Mouse (Mus musculus) midbrain, embryonic 12.5 days (tissue): ENCODE data around the gene Plin2. TPM values are rescaled to one million over a fixed set of nuclear protein-coding genes. Genes with fewer than 3 reads are reported as not detected.

Experiments
- ATAC-seq: fragments of 200-750 bp; cut with Nextera tagmentation; 2 replicates; pipeline ENCODE4 v1.8.0; 2017; ENCODE audit warnings: low read depth, moderate TSS enrichment, moderate library complexity; ENCODE audit not compliant: low FRiP score
- H3K27ac ChIP-seq: fragments of 300-500 bp; sonication (generic); replicated peaks from 2 replicates; pipeline ENCODE4 v1.5.1; 2016; ENCODE audit warnings: mild to moderate bottlenecking
- H3K27me3 ChIP-seq: fragments of 300-500 bp; sonication (generic); 2 replicates; pipeline ENCODE4 v1.6.1; 2016; ENCODE audit warnings: mild to moderate bottlenecking
- H3K36me3 ChIP-seq: fragments of 300-500 bp; sonication (generic); 2 replicates; pipeline ENCODE4 v1.6.1; 2016
- H3K4me1 ChIP-seq: fragments of 300-500 bp; sonication (generic); 2 replicates; pipeline ENCODE4 v1.6.1; 2016
- H3K4me2 ChIP-seq: fragments of 300-500 bp; sonication (generic); replicated peaks from 2 replicates; pipeline ENCODE4 v1.6.1; 2016; ENCODE audit warnings: mild to moderate bottlenecking, moderate library complexity
- H3K4me3 ChIP-seq: fragments of 300-500 bp; sonication (generic); 2 replicates; pipeline ENCODE4 v1.5.1; 2016; ENCODE audit warnings: mild to moderate bottlenecking
- H3K9ac ChIP-seq: fragments of 300-500 bp; sonication (generic); replicated peaks from 2 replicates; pipeline ENCODE4 v1.6.1; 2016; ENCODE audit warnings: mild to moderate bottlenecking, moderate library complexity
- H3K9me3 ChIP-seq: fragments of 300-500 bp; sonication (generic); 2 replicates; pipeline ENCODE4 v1.6.1; 2016; ENCODE audit warnings: mild to moderate bottlenecking
- WGBS: fragments of 180-500 bp; shearing (Covaris S2); methylation state at CpG from one replicate; pipeline ENCODE4 v1.1.7; 2016; 5-methylcytosine and 5-hydroxymethylcytosine counted together
- polyA plus RNA-seq: library from polyadenylated mRNA; unstranded; fragments of >200 nt; fragmentation: Nextera tagmentation; extraction: Ambion mirVana; gene quantifications from 2 replicates; pipeline ENCODE4 v1.2.1, GENCODE M21; 2016

Plin2 gene
- polyA plus RNA-seq, 1 experiment from 2014 or later, result 54.7 TPM

- Histone ChIP-seq H3K9ac (no peak overlapping the region), H3K9me3 (no peaks in the 10 kb centered on the region), H3K4me1 (no peaks in the 10 kb centered on the region), H3K4me3 (no peak overlapping the region), H3K27me3 (no peaks in the 10 kb centered on the region), H3K27ac (no peak overlapping the region), H3K36me3 (no peaks in the 10 kb centered on the region), H3K4me2 (no peak overlapping the region)
- WGBS, result 68% methylated on average over 2 of the region's 2 CpGs
- ATAC-seq, result no peak
Observed at GRCm38 (mm10) chr4:86620506-86620905, 49.4 kb downstream of the Plin2 start.

- ATAC-seq, result no peak; the same call in 1 of the 2 replicates
- Histone ChIP-seq H3K9me3 (no peaks in the 10 kb centered on the region), H3K9ac (peak overlapping the region; percentile 28; the same call in 1 of the 2 replicates), H3K36me3 (peaks cover 4% of the 10 kb centered on the region), H3K27ac (peak overlapping the region; percentile 44; the same call in 1 of the 2 replicates), H3K4me3 (peak overlapping the region; percentile 68), H3K4me1 (peaks cover 8% of the 10 kb centered on the region), H3K4me2 (peak overlapping the region; percentile 52), H3K27me3 (no peaks in the 10 kb centered on the region)
- 34% methylated on average over 8 of the region's 8 CpGs for WGBS
Observed at GRCm38 (mm10) chr4:86612289-86612620, 57.6 kb downstream of the Plin2 start.

- ATAC-seq, result peak; percentile 100
- no peaks in the 10 kb centered on the region for H3K9me3 ChIP-seq
- peak within 1 kb of the TSS; percentile 85 for H3K9ac ChIP-seq
- H3K36me3 ChIP-seq, result peaks cover 10% of the 10 kb centered on the region
- peaks cover 8% of the 10 kb centered on the region for H3K4me1 ChIP-seq
- H3K4me3 ChIP-seq, result peak within 1 kb of the TSS; percentile 68
- WGBS, result under 1% methylated on average over 59 of the region's 59 CpGs
- no peaks in the 10 kb centered on the region for H3K27me3 ChIP-seq
- peak within 1 kb of the TSS; percentile 90 for H3K4me2 ChIP-seq
- H3K27ac ChIP-seq, result peak within 1 kb of the TSS; percentile 63; the same call in 1 of the 2 replicates
Observed at GRCm38 (mm10) chr4:86611524-86612288, 58.2 kb downstream of the Plin2 start, which contains the start of gene Haus6. Haus6 (minus strand) TSS chr4:86612055.

Other genes with a start within 250 kb of the Plin2 start
- not detected in 2 replicates for gene Saxo1, start 111.7 kb downstream of the Plin2 start, polyA plus RNA-seq
- gene Rraga, start 94.4 kb downstream of the Plin2 start, polyA plus RNA-seq, result 76.0 and 85.0 TPM in 2 replicates
- 21.6 and 24.1 TPM in 2 replicates for gene Haus6, start 58.0 kb downstream of the Plin2 start, polyA plus RNA-seq
- gene Dennd4c, start 78.5 kb upstream of the Plin2 start, polyA plus RNA-seq, result 6.1 and 10.3 TPM in 2 replicates
- gene Rps6, start 187.4 kb upstream of the Plin2 start, polyA plus RNA-seq, result 524 and 538 TPM in 2 replicates
- 11.7 and 12.1 TPM in 2 replicates for gene Acer2, start 204.3 kb upstream of the Plin2 start, polyA plus RNA-seq